Mouse (Mus musculus): Measurements from ENCODE around the gene Dag1.

Dag1 gene

DNA sequence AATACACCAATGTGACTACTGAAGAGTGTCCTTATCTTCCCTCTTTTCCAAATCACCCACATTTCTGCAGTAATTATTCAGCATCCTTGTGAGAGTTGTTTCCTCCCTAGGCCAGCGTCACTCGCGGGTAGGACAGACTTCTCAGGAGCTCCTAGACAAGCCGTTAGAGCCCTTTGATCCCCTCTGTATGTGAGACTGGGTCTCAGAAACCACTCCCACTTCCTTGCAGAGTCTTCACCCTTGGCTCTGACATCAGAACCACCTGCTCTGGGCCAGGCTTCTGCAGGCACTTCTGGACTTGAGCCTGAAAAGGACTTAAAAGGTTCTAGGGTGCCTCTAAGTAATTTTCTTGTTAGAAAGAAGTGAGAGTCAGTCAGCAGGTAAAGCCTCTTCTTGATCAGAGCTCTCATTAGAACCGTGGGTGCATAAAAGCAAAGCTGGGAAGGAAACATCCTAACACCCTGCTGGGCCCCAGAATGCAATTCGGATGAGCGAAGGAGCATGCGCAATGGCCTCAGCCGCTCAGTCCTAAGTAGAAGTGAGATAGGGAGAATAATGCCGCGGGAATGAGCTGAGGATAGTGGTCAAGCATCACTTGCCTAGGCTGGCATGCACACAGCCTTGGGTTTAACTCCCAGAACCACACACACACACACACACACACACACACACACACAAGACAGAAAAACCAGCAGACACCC lies 80.8 kb downstream of the Dag1 start:
- peak in 1 of 2 experiments; percentile 16 for DNase-seq

DNA sequence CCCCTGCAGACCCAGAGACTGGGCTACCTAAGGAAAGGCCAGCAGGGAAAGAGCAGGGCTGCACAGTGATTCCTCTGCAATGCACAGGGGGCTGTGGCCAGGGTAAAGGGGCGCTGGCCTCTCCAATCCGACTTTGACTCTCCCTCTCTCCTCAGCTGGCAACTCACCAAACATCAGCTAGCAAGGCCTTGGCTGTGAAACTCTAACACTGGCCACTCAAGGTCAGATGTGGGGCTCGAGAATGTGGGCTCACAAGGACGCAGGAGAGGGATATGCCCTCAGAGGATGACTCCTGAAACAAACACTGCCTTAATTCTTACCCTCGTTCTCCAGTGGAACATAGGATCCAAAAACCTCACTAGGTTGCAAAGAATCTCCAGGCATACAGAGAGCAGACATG lies 85.4 kb downstream of the Dag1 start:
- no peak for DNase-seq

DNA sequence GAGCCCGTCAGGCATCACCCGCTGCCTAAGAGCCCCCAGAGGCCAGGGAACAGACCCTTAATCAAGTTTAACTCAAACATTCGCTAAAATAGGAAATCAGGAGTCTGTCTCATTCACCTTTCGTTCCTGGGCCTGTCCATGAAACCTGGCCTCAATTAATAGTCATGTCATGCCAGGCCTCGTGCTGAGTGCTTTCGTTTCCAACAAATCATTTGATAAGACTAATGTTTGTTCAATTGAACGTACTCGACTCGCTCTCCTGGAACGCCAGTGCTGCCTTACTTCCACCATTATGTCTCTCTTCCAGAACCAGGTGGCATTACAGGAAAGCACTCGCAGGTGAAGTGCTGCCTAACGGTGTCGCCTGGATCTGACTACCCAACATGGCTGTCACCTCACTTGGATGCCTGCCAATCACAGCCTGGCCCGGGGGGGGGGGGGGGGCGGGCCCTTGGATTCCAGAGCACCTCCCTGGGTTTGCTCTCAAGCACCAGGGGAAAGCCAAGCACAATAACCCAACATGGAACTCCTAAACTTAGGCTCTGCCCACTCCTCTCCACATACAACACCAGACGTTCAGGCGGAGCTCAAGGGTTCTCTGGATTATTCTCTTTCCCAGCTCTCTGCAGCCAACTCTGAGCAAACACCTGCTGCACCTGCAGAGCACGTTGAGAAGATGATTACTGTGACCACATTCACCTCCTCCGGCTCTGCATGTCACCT lies 88.5 kb downstream of the Dag1 start:
- no peak for DNase-seq

DNA sequence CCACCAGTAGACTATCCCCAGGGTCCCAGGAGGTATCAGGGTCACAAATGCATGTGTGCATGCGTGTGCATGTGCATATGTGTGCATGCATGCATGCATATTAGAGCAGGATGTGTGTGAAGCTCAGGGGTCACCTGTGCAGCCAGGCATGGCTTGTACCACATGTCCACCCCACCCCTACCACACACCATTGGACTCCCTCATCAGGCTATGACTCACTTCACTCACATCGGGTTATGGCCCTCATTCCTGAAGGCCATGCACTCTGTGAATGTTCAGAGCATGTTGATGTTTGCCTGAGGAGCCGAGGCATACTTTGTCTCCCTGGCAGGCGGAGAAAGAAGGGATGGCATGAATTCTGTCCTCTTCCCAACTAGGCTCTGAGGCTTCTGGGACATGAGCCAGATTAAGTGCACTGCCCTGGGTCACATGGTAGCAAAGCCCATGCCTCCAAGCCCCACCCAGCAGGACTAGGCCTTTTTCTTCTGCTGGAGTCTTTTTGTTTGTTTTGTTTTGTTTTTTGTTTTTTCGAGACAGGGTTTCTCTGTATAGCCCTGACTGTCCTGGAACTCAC lies 90.9 kb downstream of the Dag1 start:
- no peak for DNase-seq

DNA sequence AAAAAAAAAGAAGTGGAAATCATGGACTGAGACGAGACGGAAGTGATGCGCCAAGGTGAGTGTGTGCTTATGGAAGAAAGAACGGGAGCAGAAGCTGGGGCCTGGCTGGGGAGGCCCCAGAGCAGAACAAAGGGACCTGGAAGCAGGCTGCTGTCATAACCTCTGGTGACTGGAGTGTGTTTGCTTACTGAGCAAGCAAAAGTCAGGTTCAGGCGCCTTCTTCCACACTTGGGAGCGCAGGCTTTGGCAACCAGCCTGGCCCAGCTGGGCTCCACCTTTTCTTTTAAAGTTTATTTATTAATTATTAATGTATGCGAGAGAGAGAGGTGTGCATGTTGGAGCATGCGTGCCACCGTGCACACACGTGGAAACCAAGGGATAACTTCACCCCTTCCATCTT lies 94.0 kb downstream of the Dag1 start:
- DNase-seq, result no peak

DNA sequence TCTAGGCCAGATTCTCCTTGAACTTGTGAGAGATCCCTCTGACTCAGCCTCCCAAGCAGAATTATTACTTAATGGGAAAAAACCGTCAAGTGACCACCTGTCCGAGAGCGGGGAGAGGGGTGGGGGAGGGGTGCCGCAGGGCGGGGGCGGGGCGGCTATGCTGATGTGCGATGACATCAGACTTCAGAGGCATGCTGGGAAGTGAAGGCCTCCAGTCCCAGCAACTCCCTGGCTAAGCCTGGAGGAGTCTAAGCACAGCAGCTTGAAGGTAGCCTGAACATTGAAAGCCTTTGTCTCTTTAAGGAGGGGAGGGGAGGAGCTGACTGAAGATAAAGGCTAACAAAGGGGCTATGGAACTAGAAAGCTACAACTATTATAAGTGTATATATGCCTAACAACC lies 98.6 kb downstream of the Dag1 start:
- DNase-seq, result no peak

DNA sequence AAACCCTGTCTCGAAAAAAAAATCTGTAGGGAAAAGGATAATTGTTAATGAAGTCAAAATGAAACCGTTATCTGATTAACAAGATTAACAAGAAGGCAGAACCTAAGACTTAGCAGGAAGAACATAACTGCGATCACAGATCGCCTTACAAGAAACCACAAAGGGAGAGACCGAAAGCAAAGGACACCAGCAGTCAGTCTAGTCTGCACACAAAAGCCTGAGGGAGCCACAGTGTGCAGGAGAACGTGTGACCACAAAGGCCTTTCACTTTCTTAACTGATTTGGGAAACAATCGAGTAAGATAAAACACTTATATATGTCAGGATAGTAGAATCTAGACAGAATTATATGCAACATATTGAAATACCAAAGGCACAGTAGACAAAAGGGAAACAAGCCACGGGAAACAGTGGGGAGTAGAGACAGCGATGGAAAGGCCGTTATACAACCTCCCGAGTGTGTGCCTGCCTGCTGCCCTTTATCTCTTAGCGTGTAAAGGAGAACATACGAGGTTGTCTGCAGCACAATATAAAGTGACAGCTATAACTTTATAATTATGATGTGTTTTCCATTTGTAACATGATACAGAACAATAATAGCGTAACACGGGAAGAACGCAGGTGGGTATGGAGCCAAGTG lies 100.0 kb downstream of the Dag1 start:
- no peak for DNase-seq

DNA sequence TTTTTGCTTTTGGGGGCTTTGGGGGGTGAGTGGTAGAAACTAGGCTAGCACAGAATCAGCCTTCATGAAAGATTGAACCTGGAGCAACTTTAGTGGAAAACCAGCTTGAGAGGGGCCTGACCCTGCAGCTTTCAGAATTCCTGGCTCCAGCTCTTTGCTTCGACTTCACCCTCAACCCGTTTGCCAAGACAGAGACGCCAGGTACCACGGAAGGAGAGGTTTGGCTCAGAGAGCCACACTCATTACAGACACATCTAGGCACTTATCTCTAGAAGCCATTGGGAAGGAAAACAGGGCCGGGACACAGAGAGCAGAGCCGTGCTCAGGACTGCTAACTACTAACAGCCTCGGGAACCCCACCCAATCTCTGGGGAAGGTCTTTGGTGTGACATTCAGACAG lies 105.9 kb downstream of the Dag1 start:
- no peak for DNase-seq

DNA sequence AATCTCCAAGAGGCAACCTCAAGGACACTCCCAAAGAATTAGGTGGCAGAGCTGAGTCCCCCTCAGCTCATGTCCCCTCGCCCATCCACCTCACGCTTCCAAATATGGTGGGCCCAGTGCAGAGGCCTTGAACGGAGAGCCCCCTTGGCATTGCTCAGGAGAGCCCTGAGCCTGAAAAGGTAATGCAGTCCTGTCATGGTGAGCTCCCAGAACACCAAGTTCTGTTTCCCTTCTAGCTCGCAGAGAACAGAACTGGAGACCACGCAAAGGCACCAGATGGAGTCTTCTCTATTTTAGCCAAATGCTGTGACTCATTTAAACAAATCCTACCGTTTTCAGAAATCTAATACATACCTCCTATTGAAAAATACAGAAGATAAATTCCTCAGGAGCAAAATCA lies 106.3 kb downstream of the Dag1 start:
- no peak for DNase-seq

DNA sequence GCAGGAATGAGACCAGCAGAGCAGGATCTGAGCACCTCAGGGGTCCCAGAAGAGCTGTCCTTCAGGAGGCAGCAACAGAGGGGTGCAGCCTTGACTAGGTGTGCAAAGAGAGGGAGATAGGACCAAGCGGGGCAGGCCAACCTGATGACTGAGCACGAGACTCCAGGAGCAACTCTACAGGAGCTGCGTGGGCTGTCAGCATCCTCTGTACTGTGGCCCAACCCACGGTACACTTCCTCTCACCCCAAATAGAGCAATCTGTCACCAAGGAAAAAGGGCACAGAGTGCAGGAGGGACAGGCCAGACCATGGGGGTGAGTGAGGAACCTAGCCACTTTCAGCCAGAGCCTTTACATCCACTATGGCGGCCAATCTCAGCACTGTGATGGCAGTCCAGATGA lies 107.0 kb downstream of the Dag1 start:
- no peak for DNase-seq

DNA sequence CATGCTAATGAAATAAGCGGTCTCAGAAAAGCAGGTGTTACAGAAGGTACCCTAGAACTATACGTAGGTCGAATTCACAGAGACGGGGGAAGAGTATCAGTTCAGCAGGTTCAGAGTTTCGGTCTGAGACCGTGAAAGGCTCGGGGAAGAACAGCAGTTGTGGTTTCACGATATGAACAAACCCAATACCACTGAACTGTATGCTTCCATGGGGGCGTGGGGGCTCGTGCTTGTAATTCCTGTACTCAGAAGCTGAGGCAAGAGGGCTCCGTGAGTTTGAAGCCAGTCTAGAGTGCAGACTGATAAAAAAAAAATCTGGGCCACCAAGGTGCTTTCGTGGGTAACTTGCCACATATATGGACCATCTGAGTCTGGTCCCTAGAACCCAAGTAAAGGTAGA lies 108.9 kb downstream of the Dag1 start:
- no peak for DNase-seq

Measured in thymus, adult 18-20 months (tissue).